Mouse (Mus musculus): ENCODE data around the gene Rpl23a. TPM values are rescaled to one million over a fixed set of nuclear protein-coding genes. Genes with fewer than 3 reads are reported as not detected.

Rpl23a gene
- 1,638 and 1,710 TPM in 2 replicates for polyA plus RNA-seq (2014; fragmentation: Nextera tagmentation; extraction: Ambion mirVana)

DNA sequence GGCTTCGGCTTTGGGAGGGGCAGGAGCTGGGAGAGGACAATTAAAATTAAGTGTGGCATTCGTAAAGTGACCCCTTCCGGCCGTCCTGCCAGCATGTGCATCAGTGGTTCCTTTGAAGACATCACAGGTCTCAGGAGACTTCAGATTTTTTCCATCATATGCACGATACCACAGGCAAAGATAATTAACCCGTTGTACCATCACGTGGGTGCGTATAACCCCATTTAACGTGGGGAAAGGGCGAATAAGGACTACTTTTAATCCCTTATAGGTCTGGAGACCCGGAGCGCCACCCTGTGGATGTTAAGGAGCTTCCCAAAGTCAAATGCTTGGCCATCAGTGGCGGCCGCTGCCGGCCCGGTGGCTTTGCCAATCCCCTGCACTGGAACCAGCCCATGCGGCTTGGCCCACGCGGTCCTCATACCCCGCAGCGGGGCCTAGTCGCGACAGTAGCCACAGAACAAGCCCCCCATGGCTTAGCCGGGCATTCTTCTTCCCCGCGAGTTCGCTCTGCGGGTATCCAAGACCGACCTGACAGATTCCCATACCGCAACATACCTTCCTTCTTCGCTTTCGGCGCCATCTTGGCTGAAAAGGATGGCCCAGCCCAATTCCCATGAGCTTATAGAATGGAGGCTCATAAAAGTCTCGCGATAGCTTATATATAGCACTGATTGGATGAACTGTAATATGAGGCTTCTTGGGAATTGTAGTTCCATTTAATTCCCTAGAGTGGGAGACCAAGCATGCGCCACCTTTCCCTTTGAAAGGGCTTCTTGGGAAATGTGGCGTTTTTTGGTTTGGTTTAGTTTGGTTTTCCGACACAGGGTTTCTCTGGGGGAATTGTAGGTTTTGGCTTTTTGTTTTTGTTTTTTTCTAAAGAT, at the start of gene Rpl23a:
Rpl23a (minus strand) TSS at position 624 of the 884 bp plus-strand sequence.
- Histone ChIP-seq H3K27ac (ENCODE audit: low read depth) (peak within 1 kb of the TSS; percentile 94), H3K36me3 (ENCODE audit: insufficient read depth) (peaks cover 33% of the 10 kb centered on the region), H3K9me3 (ENCODE audit: low read depth, low read length) (no peaks in the 10 kb centered on the region), H3K27me3 (ENCODE audit: insufficient read depth, low read length) (no peaks in the 10 kb centered on the region), H3K4me1 (ENCODE audit: insufficient read depth) (peaks cover 6% of the 10 kb centered on the region; the same call in 1 of the 2 replicates), H3K4me2 (peak within 1 kb of the TSS; percentile 96), H3K9ac (peak within 1 kb of the TSS; percentile 95), H3K4me3 (ENCODE audit: low read depth, low read length) (peak within 1 kb of the TSS; percentile 96)
- ATAC-seq (ENCODE audit: insufficient read depth): peak; percentile 86
- DNase-seq: peak; percentile 96
- peak; percentile 14 for TF ChIP-seq CTCF (IDR thresholded peaks at IDR 0.05; ENCODE audit: low read depth)
- under 1% methylated on average over 38 of the region's 38 CpGs for WGBS

- DNase-seq: no peak
- Histone ChIP-seq H3K9me3 (ENCODE audit: low read depth, low read length) (no peaks in the 10 kb centered on the region), H3K4me2 (no peak overlapping the region), H3K9ac (no peak overlapping the region), H3K4me3 (ENCODE audit: low read depth, low read length) (no peak overlapping the region), H3K27me3 (ENCODE audit: insufficient read depth, low read length) (no peaks in the 10 kb centered on the region), H3K36me3 (ENCODE audit: insufficient read depth) (peaks cover 86% of the 10 kb centered on the region), H3K4me1 (ENCODE audit: insufficient read depth) (no peaks in the 10 kb centered on the region), H3K27ac (ENCODE audit: low read depth) (no peak overlapping the region)
- no peak for TF ChIP-seq CTCF (IDR thresholded peaks at IDR 0.05; ENCODE audit: low read depth)
- no peak for ATAC-seq (ENCODE audit: insufficient read depth)
- WGBS: 86% methylated on average over 6 of the region's 6 CpGs
Measured at GRCm38 (mm10) chr11:78231518-78231917, 48.1 kb upstream of the Rpl23a start.

GRCm38 (mm10) chr11:78223586-78223985, 40.2 kb upstream of the Rpl23a start:
- Histone ChIP-seq H3K4me2 (no peak overlapping the region), H3K4me1 (ENCODE audit: insufficient read depth) (no peaks in the 10 kb centered on the region), H3K9ac (no peak overlapping the region), H3K9me3 (ENCODE audit: low read depth, low read length) (no peaks in the 10 kb centered on the region), H3K4me3 (ENCODE audit: low read depth, low read length) (no peak overlapping the region), H3K27ac (ENCODE audit: low read depth) (no peak overlapping the region), H3K27me3 (ENCODE audit: insufficient read depth, low read length) (no peaks in the 10 kb centered on the region), H3K36me3 (ENCODE audit: insufficient read depth) (peaks cover 95% of the 10 kb centered on the region)
- ATAC-seq (ENCODE audit: insufficient read depth) (no peak), DNase-seq (no peak)
- 95% methylated on average over 4 of the region's 4 CpGs for WGBS
- no peak for TF ChIP-seq CTCF (IDR thresholded peaks at IDR 0.05; ENCODE audit: low read depth)

GRCm38 (mm10) chr11:78215709-78216317, 32.4 kb upstream of the Rpl23a start:
- Histone ChIP-seq H3K4me1 (ENCODE audit: insufficient read depth) (no peaks in the 10 kb centered on the region), H3K9me3 (ENCODE audit: low read depth, low read length) (no peaks in the 10 kb centered on the region), H3K27me3 (ENCODE audit: insufficient read depth, low read length) (no peaks in the 10 kb centered on the region), H3K27ac (ENCODE audit: low read depth) (no peak overlapping the region), H3K4me2 (no peak overlapping the region), H3K4me3 (ENCODE audit: low read depth, low read length) (no peak overlapping the region), H3K9ac (no peak overlapping the region), H3K36me3 (ENCODE audit: insufficient read depth) (peaks cover 98% of the 10 kb centered on the region)
- ATAC-seq (ENCODE audit: insufficient read depth): no peak
- WGBS: 89% methylated on average over 11 of the region's 11 CpGs
- no peak for DNase-seq
- no peak for TF ChIP-seq CTCF (IDR thresholded peaks at IDR 0.05; ENCODE audit: low read depth)

DNA sequence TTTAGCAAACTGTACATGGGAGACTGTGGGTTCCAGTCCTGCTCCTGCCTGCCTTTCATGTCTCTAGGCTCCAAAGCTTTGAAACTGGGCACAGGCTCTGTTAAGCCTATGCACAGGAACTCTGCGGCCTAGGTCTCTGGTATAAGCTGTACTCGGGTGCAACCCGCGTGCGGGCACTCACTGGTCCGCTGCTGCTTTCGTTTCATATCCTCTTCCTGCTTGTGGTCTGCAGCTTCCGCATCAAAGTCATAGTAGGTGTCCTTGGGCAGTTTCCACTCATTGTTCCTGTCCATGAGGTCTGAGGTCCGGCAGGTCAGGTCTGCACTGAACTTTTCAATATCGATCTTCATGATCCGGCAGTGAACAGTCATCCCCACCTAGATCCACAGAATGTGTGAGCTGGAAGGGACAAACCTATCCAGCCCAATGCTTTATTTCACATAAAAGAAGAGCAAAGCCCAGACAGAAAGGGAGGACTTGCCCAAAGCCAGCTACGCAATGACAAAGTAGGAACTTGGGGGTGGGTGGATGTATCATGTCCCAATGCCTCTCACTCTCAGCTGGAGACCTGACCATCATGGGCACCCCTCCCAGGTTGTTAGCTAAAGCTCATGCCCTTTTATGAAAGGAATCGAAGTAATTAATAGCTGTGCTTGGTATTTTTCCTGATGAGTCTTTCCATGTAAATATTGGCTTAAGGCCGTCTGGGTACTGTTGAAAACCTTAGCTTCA, 29.9 kb upstream of the Rpl23a start:
- WGBS: 90% methylated on average over 14 of the region's 14 CpGs
- DNase-seq (no peak), ATAC-seq (ENCODE audit: insufficient read depth) (no peak)
- Histone ChIP-seq H3K9me3 (ENCODE audit: low read depth, low read length) (no peaks in the 10 kb centered on the region), H3K4me1 (ENCODE audit: insufficient read depth) (no peaks in the 10 kb centered on the region), H3K36me3 (ENCODE audit: insufficient read depth) (peaks cover 99% of the 10 kb centered on the region), H3K9ac (no peak overlapping the region), H3K27me3 (ENCODE audit: insufficient read depth, low read length) (no peaks in the 10 kb centered on the region), H3K4me3 (ENCODE audit: low read depth, low read length) (no peak overlapping the region), H3K27ac (ENCODE audit: low read depth) (no peak overlapping the region), H3K4me2 (no peak overlapping the region)
- no peak for TF ChIP-seq CTCF (IDR thresholded peaks at IDR 0.05; ENCODE audit: low read depth)

DNA sequence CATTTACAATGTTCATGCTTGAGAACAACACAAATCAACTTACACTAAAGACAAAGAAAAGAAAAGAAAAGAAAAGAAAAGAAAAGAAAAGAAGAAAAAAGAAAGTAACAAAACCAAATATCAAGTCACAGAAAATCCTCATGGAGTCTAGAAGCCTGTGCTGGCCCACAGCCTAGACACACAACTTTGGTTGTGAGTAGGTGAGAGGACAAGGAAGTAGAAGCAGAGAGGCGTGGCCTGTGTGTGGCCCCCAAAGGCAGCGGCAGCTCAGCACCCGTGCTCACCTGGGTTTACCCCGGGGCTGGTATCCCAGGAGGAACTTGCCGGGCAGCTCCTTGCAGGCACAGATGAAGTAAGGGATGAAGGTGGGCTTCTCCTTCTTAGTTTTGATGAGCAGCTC, 28.1 kb upstream of the Rpl23a start:
- no peaks in the 10 kb centered on the region for H3K4me1 ChIP-seq (ENCODE audit: insufficient read depth)
- H3K4me2 ChIP-seq: no peak overlapping the region
- H3K36me3 ChIP-seq (ENCODE audit: insufficient read depth): peaks cover 100% of the 10 kb centered on the region
- DNase-seq: no peak
- no peak overlapping the region for H3K27ac ChIP-seq (ENCODE audit: low read depth)
- WGBS: 86% methylated on average over 5 of the region's 5 CpGs
- H3K27me3 ChIP-seq (ENCODE audit: insufficient read depth, low read length): no peaks in the 10 kb centered on the region
- H3K4me3 ChIP-seq (ENCODE audit: low read depth, low read length): no peak overlapping the region
- no peak for ATAC-seq (ENCODE audit: insufficient read depth)
- no peak overlapping the region for H3K9ac ChIP-seq
- no peak for TF ChIP-seq CTCF (IDR thresholded peaks at IDR 0.05; ENCODE audit: low read depth)
- H3K9me3 ChIP-seq (ENCODE audit: low read depth, low read length): no peaks in the 10 kb centered on the region

DNA sequence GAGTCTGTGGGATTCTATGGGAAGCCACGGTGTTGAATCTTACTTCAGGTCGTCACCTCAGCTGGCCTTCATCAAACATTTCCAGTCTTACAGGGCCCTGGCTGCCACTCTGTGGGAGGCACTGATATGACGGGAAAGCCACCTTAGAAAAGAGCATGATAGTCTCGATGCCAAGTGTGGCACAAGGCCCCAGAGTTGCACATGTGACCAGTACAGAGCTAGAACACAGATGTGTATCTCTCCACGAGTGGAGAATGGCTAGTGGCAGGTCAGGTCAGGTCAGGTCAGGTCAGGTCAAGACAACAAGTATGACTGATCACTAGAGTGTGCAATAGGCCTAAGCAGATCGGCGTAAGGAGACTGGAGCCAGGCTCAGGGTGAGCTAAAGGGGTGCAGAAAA, 27.2 kb upstream of the Rpl23a start:
- no peak for TF ChIP-seq CTCF (IDR thresholded peaks at IDR 0.05; ENCODE audit: low read depth)
- no peak overlapping the region for H3K9ac ChIP-seq

More for the DNA sequence above, 27.2 kb upstream of the Rpl23a start:
- H3K27me3 ChIP-seq (ENCODE audit: insufficient read depth, low read length): no peaks in the 10 kb centered on the region
- no peak overlapping the region for H3K27ac ChIP-seq (ENCODE audit: low read depth)
- H3K4me1 ChIP-seq (ENCODE audit: insufficient read depth): no peaks in the 10 kb centered on the region
- no peak overlapping the region for H3K4me2 ChIP-seq
- H3K9me3 ChIP-seq (ENCODE audit: low read depth, low read length): no peaks in the 10 kb centered on the region
- no peak overlapping the region for H3K4me3 ChIP-seq (ENCODE audit: low read depth, low read length)
- DNase-seq: no peak
- 40% methylated on average over 7 of the region's 7 CpGs for WGBS
- H3K36me3 ChIP-seq (ENCODE audit: insufficient read depth): peaks cover 100% of the 10 kb centered on the region
- no peak for ATAC-seq (ENCODE audit: insufficient read depth)

Data from lung, embryonic 14.5 days (tissue).